Mouse (Mus musculus): ENCODE data around the gene Dand5. TPM values are rescaled to one million over a fixed set of nuclear protein-coding genes. Genes with fewer than 3 reads are reported as not detected.

Dand5 gene
- polyA plus RNA-seq, 1 experiment = 9.4 TPM

Other genes with a start within 250 kb of the Dand5 start
- 17.2 and 62.3 TPM in 2 replicates for gene Ier2, start 160.0 kb downstream of the Dand5 start, polyA plus RNA-seq (2012; ENCODE audit: insufficient read depth, insufficient read length, missing spikeins)
- gene Trmt1, start 136.5 kb downstream of the Dand5 start, polyA plus RNA-seq (2012; ENCODE audit: insufficient read depth, insufficient read length, missing spikeins) = 25.1 and 33.4 TPM in 2 replicates
- 19.0 and 22.9 TPM in 2 replicates for gene Nacc1, start 135.0 kb downstream of the Dand5 start, polyA plus RNA-seq (2012; ENCODE audit: insufficient read depth, insufficient read length, missing spikeins)
- gene Lyl1, start 121.4 kb downstream of the Dand5 start, polyA plus RNA-seq (2012; ENCODE audit: insufficient read depth, insufficient read length, missing spikeins) = 2.9 and 3.1 TPM in 2 replicates
- 1.9 TPM in 1 of 2 replicates, not detected in the other for gene G430095P16Rik, start 99.8 kb downstream of the Dand5 start, polyA plus RNA-seq (2012; ENCODE audit: insufficient read depth, insufficient read length, missing spikeins)
- 74.6 and 78.4 TPM in 2 replicates for gene Nfix, start 22.5 kb downstream of the Dand5 start, polyA plus RNA-seq (2012; ENCODE audit: insufficient read depth, insufficient read length, missing spikeins)
- gene Gadd45gip1, start 8.7 kb upstream of the Dand5 start, polyA plus RNA-seq (2012; ENCODE audit: insufficient read depth, insufficient read length, missing spikeins) = 32.2 and 37.2 TPM in 2 replicates
- 73.3 and 79.3 TPM in 2 replicates for gene Rad23a, start 17.8 kb upstream of the Dand5 start, polyA plus RNA-seq (2012; ENCODE audit: insufficient read depth, insufficient read length, missing spikeins)
- gene Calr, start 24.1 kb upstream of the Dand5 start, polyA plus RNA-seq (2012; ENCODE audit: insufficient read depth, insufficient read length, missing spikeins) = 211 and 306 TPM in 2 replicates
- 11.3 and 14.4 TPM in 2 replicates for gene Farsa, start 34.2 kb upstream of the Dand5 start, polyA plus RNA-seq (2012; ENCODE audit: insufficient read depth, insufficient read length, missing spikeins)
- gene Syce2, start 49.3 kb upstream of the Dand5 start, polyA plus RNA-seq (2012; ENCODE audit: insufficient read depth, insufficient read length, missing spikeins) = 3.3 and 3.6 TPM in 2 replicates
- gene Gcdh, start 71.1 kb upstream of the Dand5 start, polyA plus RNA-seq (2012; ENCODE audit: insufficient read depth, insufficient read length, missing spikeins) = 53.8 and 76.8 TPM in 2 replicates
- not detected in 2 replicates for gene Klf1, start 79.1 kb upstream of the Dand5 start, polyA plus RNA-seq (2012; ENCODE audit: insufficient read depth, insufficient read length, missing spikeins)
- 4.6 and 12.9 TPM in 2 replicates for gene Dnase2a, start 85.7 kb upstream of the Dand5 start, polyA plus RNA-seq (2012; ENCODE audit: insufficient read depth, insufficient read length, missing spikeins)
- not detected in 2 replicates for gene Mast1, start 114.5 kb upstream of the Dand5 start, polyA plus RNA-seq (2012; ENCODE audit: insufficient read depth, insufficient read length, missing spikeins)
- not detected in 2 replicates for gene Rtbdn, start 124.2 kb upstream of the Dand5 start, polyA plus RNA-seq (2012; ENCODE audit: insufficient read depth, insufficient read length, missing spikeins)
- gene Gm49661, start 146.6 kb upstream of the Dand5 start, polyA plus RNA-seq (2012; ENCODE audit: insufficient read depth, insufficient read length, missing spikeins) = not detected in 2 replicates
- 387 and 425 TPM in 2 replicates for gene Prdx2, start 146.8 kb upstream of the Dand5 start, polyA plus RNA-seq (2012; ENCODE audit: insufficient read depth, insufficient read length, missing spikeins)
- gene Rnaseh2a, start 146.9 kb upstream of the Dand5 start, polyA plus RNA-seq (2012; ENCODE audit: insufficient read depth, insufficient read length, missing spikeins) = 26.6 and 28.5 TPM in 2 replicates
- 15.4 and 47.7 TPM in 2 replicates for gene Junb, start 155.9 kb upstream of the Dand5 start, polyA plus RNA-seq (2012; ENCODE audit: insufficient read depth, insufficient read length, missing spikeins)
- 1.1 and 1.6 TPM in 2 replicates for gene Hook2, start 167.8 kb upstream of the Dand5 start, polyA plus RNA-seq (2012; ENCODE audit: insufficient read depth, insufficient read length, missing spikeins)
- gene Best2, start 191.7 kb upstream of the Dand5 start, polyA plus RNA-seq (2012; ENCODE audit: insufficient read depth, insufficient read length, missing spikeins) = not detected in 2 replicates
- gene Asna1, start 202.5 kb upstream of the Dand5 start, polyA plus RNA-seq (2012; ENCODE audit: insufficient read depth, insufficient read length, missing spikeins) = 113 and 117 TPM in 2 replicates
- gene Trir, start 204.0 kb upstream of the Dand5 start, polyA plus RNA-seq (2012; ENCODE audit: insufficient read depth, insufficient read length, missing spikeins) = 68.4 and 68.5 TPM in 2 replicates
- gene Tnpo2, start 214.1 kb upstream of the Dand5 start, polyA plus RNA-seq (2012; ENCODE audit: insufficient read depth, insufficient read length, missing spikeins) = 28.4 and 33.5 TPM in 2 replicates
- 3.0 and 4.1 TPM in 2 replicates for gene Fbxw9, start 237.2 kb upstream of the Dand5 start, polyA plus RNA-seq (2012; ENCODE audit: insufficient read depth, insufficient read length, missing spikeins)
- not detected in 2 replicates for gene Gm5741, start 245.2 kb upstream of the Dand5 start, polyA plus RNA-seq (2012; ENCODE audit: insufficient read depth, insufficient read length, missing spikeins)
- 19.1 and 20.0 TPM in 2 replicates for gene Dhps, start 248.9 kb upstream of the Dand5 start, polyA plus RNA-seq (2012; ENCODE audit: insufficient read depth, insufficient read length, missing spikeins)